Mouse (Mus musculus): ENCODE measurements around the gene Olfr887.

The Olfr887 gene

DNA sequence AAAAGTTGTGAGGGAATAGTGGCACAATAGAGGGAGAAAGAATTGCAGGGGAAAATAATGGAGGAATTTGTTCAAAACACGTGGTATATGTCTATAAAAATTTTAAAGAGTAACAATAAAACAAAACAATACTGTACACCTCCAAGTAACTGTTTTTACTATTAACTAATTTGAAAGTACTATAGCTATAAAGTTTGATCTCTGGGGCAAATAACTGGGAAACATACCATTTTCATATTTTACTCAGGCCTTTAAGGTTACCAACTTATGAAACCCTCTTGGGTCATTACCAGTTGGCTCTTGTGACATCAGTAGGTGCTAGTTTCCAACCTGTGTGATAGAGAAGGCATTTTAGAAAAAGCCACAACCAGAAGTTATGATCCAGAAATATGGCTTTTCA is at the start of gene Olfr887:
TSS of gene Olfr887 (plus strand) at position 301 of the 400 bp plus-strand sequence.
- DNase-seq (ENCODE audit: low spot score in 2 of 2), result no peak

DNA sequence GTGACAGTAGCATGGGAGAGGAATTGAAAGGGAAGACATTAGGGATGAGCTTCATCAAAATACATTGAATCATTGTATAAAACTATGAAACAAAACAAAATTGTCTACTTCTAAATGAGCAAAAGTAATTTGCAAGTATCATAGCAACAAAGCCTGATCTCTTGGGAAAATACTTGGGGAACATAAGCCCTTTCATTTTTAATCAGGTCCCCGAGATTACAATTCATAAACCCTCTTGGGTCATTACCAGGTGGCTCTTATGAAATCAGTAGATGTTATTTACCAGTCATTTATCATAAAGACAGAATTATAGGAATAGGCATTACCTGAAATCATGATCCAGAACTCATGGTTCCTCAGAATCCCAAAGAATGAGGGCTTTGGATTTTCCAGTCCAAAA is 37.6 kb upstream of the Olfr887 start, which contains the start of gene Olfr884:
TSS of gene Olfr884 (plus strand) at position 301 of the 400 bp plus-strand sequence.
- no peak for DNase-seq (ENCODE audit: low spot score in 2 of 2)

DNA sequence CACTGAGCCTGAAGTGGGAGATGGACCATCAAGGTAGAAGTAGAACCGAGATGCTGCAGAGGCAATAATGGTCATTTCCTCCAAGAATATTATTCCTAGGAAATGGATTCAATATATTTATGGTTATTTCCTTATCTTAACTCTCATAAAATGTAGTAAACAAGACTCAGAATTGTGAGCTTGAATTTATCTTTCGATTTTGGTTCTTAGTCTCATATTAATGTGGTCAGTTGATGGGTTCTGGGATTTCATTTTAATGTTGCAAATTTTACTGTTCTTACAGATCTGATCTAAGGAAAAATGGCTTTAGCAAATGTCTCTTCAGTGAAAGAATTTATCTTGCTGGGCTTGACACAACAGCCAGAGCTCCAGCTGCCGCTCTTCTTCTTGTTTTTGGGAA is 22.9 kb upstream of the Olfr887 start, which contains the start of gene Olfr885:
TSS of gene Olfr885 (plus strand) at position 301 of the 400 bp plus-strand sequence.
- DNase-seq (ENCODE audit: low spot score in 2 of 2), result no peak

DNA sequence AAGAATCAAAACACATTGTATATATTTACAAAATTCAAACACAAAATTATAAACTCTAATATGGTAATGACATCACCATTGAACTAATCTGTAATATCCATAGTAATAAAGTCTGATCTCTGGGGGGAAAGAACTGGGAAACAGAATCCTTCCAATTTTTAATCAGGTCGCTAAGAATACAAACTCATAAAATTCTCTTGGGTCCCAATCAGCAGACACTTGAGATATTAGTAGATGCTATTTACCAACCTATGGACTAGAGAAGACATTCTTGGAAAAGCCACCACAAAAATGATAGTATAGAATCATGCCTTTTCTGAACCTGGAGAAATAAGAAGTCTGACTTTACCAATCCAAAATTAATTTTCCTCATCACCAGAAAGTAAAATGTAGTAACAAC is 24.0 kb downstream of the Olfr887 start, which contains the start of gene Olfr888:
TSS of gene Olfr888 (plus strand) at position 301 of the 400 bp plus-strand sequence.
- DNase-seq (ENCODE audit: low spot score in 2 of 2), result no peak

DNA sequence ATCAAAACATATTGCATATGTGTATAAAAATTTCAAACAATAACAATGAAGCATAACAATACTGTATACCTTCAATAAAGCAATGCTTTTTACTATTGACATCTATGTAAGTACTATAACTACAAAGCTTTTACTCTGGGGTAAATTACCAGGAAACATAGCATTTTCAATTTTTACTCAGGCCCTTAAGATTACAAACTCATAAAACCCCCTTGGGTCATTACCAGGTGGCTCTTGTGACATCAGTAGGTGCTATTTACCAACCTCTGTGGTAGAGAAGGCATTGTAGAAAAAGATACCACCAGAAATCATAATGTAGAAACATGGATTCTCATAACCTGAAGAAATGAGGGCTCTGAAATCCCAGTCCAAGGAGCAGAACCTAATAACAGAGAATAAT is 31.0 kb downstream of the Olfr887 start, which contains the start of gene Olfr889:
TSS of gene Olfr889 (plus strand) at position 301 of the 400 bp plus-strand sequence.
- DNase-seq (ENCODE audit: low spot score in 2 of 2), result no peak
